Mouse (Mus musculus) heart, adult 2 months (tissue): ENCODE measurements around the gene Stambpl1.

Source experiments
- CTCF ChIP-seq: fragments of 200-600 bp; IDR thresholded peaks from 2 replicates; pipeline ENCODE4 v1.8.1; 2022; ENCODE audit warnings: antibody characterized with exemption, mild to moderate bottlenecking, moderate library complexity
- EP300 ChIP-seq: fragments of 200-500 bp; IDR thresholded peaks from 2 replicates; pipeline ENCODE4 v1.6.1; 2011; ENCODE audit warnings: low read depth, low read length, control low read depth; ENCODE audit not compliant: insufficient read depth
- POLR2A ChIP-seq: fragments of 200-500 bp; IDR thresholded peaks from 2 replicates; pipeline ENCODE4 v1.6.1; 2011; ENCODE audit warnings: mild to moderate bottlenecking, low read depth, low read length, control low read depth; ENCODE audit not compliant: insufficient read depth

- TF ChIP-seq EP300 (no peak), CTCF (no peak), POLR2A (no peak)
Observed at GRCm38 (mm10) chr19:34195031-34195430, 3.0 kb downstream of the Stambpl1 start.
